Mouse (Mus musculus): ENCODE measurements at regions not wholly inside any gene's neighbourhood (a gene's known extent, or its start where the extent isn't known, plus 50 kb on each side); places are given as distances from the start of the nearest gene placed in this dataset.

GRCm38 (mm10) chr3:46075646-46076045 is 372.4 kb downstream of the Pabpc4l start:
- no peak for ATAC-seq (ENCODE audit: low TSS enrichment)

- ATAC-seq (ENCODE audit: low TSS enrichment) = peak; percentile 72
Measured at GRCm38 (mm10) chr3:46054792-46055191, 393.2 kb downstream of the Pabpc4l start.

- no peak for ATAC-seq (ENCODE audit: low TSS enrichment)
Measured at GRCm38 (mm10) chr3:46034068-46034467, 414.0 kb downstream of the Pabpc4l start.

All from frontal cortex, adult (tissue).